Mouse (Mus musculus): ENCODE results near the gene Esf1.

DNA sequence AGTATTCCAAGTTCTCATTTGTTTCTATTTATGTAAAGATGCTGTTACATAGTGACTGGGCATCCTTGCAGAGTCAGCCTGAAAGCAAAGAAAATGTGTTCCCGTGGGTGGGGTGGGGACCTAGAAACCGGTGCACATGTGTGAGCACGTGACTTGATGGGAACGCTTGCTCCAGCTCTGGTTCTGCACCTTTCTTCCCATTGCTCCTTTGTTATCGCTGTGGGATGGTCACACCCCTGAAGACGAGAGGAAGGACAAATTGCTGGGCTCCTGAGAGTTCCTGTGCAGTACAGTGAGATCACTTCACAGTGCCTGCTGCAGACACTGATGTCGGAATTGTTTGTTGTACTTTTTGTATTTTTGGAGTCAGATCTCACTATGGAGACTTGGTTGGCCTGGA is 33.4 kb upstream of the Esf1 start:
- TF ChIP-seq CTCF (IDR thresholded peaks at IDR 0.05; ENCODE audit: control insufficient read depth, insufficient read depth, insufficient read length): no peak
- no peak for TF ChIP-seq USF1 (IDR thresholded peaks at IDR 0.05; ENCODE audit: low read depth)
- no peak for TF ChIP-seq MYOG (IDR thresholded peaks at IDR 0.05; ENCODE audit: control insufficient read depth, extremely low read depth, insufficient read length)
- TF ChIP-seq CEBPB (IDR thresholded peaks at IDR 0.05; ENCODE audit: low read depth): no peak
- no peak for TF ChIP-seq MYOD1 (IDR thresholded peaks at IDR 0.05; ENCODE audit: control insufficient read depth, insufficient read length, low read depth)
